Mouse (Mus musculus) embryonic facial prominence, embryonic 12.5 days (tissue): ENCODE results near the gene Patz1. TPM values are rescaled to one million over a fixed set of nuclear protein-coding genes. Genes with fewer than 3 reads are reported as not detected.

Source experiments
- ATAC-seq: fragments of 200-750 bp; cut with Nextera tagmentation; 2 replicates; pipeline ENCODE4 v1.8.0; 2017; ENCODE audit not compliant: insufficient number of reproducible peaks, insufficient read depth, low FRiP score, low TSS enrichment
- H3K27ac ChIP-seq: fragments of 300-500 bp; sonication (generic); 2 replicates; pipeline ENCODE4 v1.5.1; 2016; ENCODE audit warnings: mild to moderate bottlenecking
- H3K27me3 ChIP-seq: fragments of 300-500 bp; sonication (generic); 2 replicates; pipeline ENCODE4 v1.6.1; 2016; ENCODE audit warnings: mild to moderate bottlenecking, moderate library complexity
- H3K36me3 ChIP-seq: fragments of 300-500 bp; sonication (generic); 2 replicates; pipeline ENCODE4 v1.6.1; 2016; ENCODE audit warnings: mild to moderate bottlenecking
- H3K4me1 ChIP-seq: fragments of 300-500 bp; sonication (generic); 2 replicates; pipeline ENCODE4 v1.6.1; 2016
- H3K4me2 ChIP-seq: fragments of 300-500 bp; sonication (generic); replicated peaks from 2 replicates; pipeline ENCODE4 v1.6.1; 2016; ENCODE audit warnings: mild to moderate bottlenecking, moderate library complexity
- H3K4me3 ChIP-seq: fragments of 300-500 bp; sonication (generic); 2 replicates; pipeline ENCODE4 v1.5.1; 2016; ENCODE audit warnings: mild to moderate bottlenecking
- H3K9ac ChIP-seq: fragments of 300-500 bp; sonication (generic); 2 replicates; pipeline ENCODE4 v1.6.1; 2016; ENCODE audit warnings: mild to moderate bottlenecking, moderate library complexity
- H3K9me3 ChIP-seq: fragments of 300-500 bp; sonication (generic); 2 replicates; pipeline ENCODE4 v1.6.1; 2016; ENCODE audit warnings: mild to moderate bottlenecking, moderate library complexity
- WGBS: fragments of 180-500 bp; shearing (Covaris S2); methylation state at CpG from one replicate; pipeline ENCODE4 v1.1.7; 2016; 5-methylcytosine and 5-hydroxymethylcytosine counted together
- polyA plus RNA-seq: library from polyadenylated mRNA; unstranded; fragments of >200 nt; fragmentation: Nextera tagmentation; extraction: Ambion mirVana; gene quantifications from 2 replicates; pipeline ENCODE4 v1.2.1, GENCODE M21; 2016

Gene Patz1
- 84.3 and 85.3 TPM in 2 replicates for polyA plus RNA-seq

DNA sequence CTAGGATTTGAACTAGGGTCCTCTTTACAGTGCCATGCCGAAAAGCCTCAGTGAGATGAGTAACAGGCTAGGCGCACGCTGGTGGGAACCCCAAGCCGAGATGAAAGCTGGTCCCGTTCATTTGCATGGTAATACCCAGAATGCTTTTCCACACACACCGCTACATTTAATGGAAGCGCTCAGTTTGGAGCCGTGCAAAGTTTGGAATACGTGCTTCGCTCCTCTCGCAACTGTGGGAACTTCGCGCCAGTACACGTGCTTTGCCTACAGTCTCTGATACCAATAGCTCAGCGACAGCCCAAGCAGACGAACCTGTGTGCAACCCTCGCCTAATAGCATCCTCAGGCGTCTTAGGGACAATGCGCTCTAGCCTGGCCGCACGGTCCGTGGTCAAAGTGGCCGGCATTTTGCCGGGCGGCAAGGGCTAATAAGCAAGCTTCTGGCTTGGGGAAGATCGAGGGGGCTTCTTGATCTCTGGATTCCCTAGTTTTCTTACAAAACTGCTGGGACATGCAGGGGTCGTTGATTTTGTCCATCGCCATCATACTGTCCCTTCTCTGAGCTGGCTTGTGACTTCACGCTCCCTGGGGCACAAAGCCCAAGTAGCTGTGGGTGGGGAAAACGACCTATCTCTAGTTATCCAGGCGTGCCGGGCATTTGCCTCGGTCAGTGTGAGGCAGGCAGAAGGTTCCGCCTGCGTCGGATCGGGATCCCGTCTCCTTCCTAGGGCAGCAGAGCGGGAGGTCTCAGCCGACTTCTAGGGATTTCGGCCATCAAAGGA, at the start of gene Patz1:
Patz1 (plus strand) TSS at position 354 of the 781 bp plus-strand sequence.
- peak within 1 kb of the TSS; percentile 98 for H3K4me2 ChIP-seq
- peak within 1 kb of the TSS; percentile 85 for H3K4me3 ChIP-seq
- H3K27ac ChIP-seq = peak within 1 kb of the TSS; percentile 100
- peak; percentile 36 for ATAC-seq
- H3K36me3 ChIP-seq = peaks cover 6% of the 10 kb centered on the region
- under 1% methylated on average over 41 of the region's 41 CpGs for WGBS
- no peaks in the 10 kb centered on the region for H3K9me3 ChIP-seq
- H3K9ac ChIP-seq = peak within 1 kb of the TSS; percentile 96
- no peaks in the 10 kb centered on the region for H3K27me3 ChIP-seq
- peaks cover 17% of the 10 kb centered on the region for H3K4me1 ChIP-seq

DNA sequence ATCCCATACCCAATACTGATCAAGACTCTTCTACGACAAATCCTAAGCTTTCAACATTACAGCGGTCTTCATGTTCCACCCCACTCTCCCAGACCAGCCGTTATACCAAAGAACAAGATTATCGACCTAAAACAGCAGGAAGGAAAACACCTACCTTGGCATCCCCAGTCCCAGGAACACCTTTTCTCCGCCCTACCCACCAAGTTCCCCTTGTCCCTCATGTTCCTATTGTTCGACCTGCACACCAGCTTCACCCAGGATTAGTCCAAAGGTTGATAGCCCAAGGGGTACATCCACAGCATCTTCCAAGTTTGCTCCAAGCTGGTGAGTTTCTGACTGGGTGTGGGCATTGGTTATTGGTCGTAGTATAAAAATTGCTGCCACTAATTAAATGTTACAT, 46.3 kb upstream of the Patz1 start:
- ATAC-seq = no peak
- no peak overlapping the region for H3K9ac ChIP-seq
- H3K36me3 ChIP-seq = peaks cover 85% of the 10 kb centered on the region
- H3K4me1 ChIP-seq = no peaks in the 10 kb centered on the region
- H3K27ac ChIP-seq = no peak overlapping the region
- H3K4me2 ChIP-seq = no peak overlapping the region
- no peaks in the 10 kb centered on the region for H3K27me3 ChIP-seq
- H3K4me3 ChIP-seq = no peak overlapping the region
- WGBS = 94% methylated on average over 7 of the region's 7 CpGs
- H3K9me3 ChIP-seq = no peaks in the 10 kb centered on the region; the same call in 1 of the 2 replicates

DNA sequence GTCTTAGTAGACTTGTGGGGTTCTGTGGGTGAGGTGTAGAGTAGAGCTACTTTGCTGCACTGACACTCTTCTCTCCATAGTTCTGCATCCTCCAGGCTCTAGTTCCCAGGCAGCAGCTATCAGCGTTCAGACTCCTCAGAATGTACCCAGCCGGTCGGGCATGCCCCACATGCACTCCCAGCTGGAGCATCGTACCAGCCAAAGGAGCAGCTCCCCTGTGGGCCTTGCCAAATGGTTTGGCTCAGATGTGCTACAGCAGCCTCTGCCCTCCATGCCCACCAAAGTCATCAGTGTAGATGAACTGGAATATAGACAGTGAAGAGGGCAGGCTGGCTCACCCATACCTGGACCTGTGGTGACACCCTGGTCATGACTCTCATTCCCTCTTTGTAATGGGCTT, 44.9 kb upstream of the Patz1 start:
- 88% methylated on average over 4 of the region's 4 CpGs for WGBS
- Histone ChIP-seq H3K36me3 (peaks cover 87% of the 10 kb centered on the region), H3K27ac (no peak overlapping the region)

DNA sequence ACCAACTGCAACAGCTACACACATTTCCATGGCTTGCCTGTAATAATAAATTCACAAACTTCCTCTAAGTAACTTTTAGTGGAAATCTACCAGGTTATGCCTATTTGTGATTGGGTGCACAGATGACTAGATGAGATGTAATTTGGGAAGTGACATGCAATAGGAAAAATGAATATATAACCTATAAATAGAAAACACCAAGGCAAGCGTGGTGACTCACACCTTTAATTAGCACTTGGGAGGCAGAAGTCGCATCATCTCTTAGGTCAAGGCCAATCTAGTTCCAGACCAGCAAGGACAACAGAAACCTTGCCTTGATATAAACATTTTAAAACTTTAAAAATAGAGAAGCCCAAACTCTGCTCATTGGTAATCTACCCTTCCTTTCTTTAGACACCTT, 41.3 kb upstream of the Patz1 start:
- Histone ChIP-seq H3K4me2 (no peak overlapping the region), H3K4me1 (no peaks in the 10 kb centered on the region), H3K27me3 (no peaks in the 10 kb centered on the region), H3K36me3 (peaks cover 91% of the 10 kb centered on the region), H3K9me3 (no peaks in the 10 kb centered on the region), H3K9ac (no peak overlapping the region), H3K27ac (no peak overlapping the region), H3K4me3 (no peak overlapping the region)
- ATAC-seq = no peak
- 95% methylated on average over 2 of the region's 2 CpGs for WGBS

More for the DNA sequence above, 44.9 kb upstream of the Patz1 start:
- H3K4me3 ChIP-seq = no peak overlapping the region
- no peak overlapping the region for H3K9ac ChIP-seq
- H3K9me3 ChIP-seq = no peaks in the 10 kb centered on the region; the same call in 1 of the 2 replicates
- no peak for ATAC-seq
- H3K4me2 ChIP-seq = no peak overlapping the region
- H3K27me3 ChIP-seq = no peaks in the 10 kb centered on the region
- H3K4me1 ChIP-seq = no peaks in the 10 kb centered on the region

DNA sequence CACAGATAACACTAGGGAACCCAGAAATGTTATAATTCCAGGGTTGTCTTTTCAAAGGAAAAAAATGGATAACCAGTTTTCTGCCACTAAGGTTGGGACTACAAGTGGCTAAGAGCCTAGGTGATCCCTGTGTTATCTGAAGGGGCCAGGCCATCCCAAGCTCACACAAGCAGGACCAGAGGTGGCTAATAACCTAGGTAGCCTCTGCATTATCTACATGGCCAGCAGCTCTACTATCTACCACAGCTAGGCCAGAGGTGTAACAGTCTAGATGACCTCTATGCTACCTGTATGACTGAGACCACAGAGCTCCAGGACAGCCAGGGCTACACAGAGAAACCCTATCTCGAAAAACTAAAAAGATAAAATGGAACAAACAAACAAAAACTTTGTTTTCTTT, 29.1 kb upstream of the Patz1 start:
- peaks cover 9% of the 10 kb centered on the region for H3K4me1 ChIP-seq
- WGBS = 88% methylated on average over 1 of the region's 1 CpGs
- no peaks in the 10 kb centered on the region for H3K27me3 ChIP-seq
- H3K9ac ChIP-seq = no peak overlapping the region
- no peak for ATAC-seq
- no peak overlapping the region for H3K4me2 ChIP-seq
- peaks cover 82% of the 10 kb centered on the region for H3K36me3 ChIP-seq
- no peak overlapping the region for H3K4me3 ChIP-seq
- H3K27ac ChIP-seq = no peak overlapping the region
- no peaks in the 10 kb centered on the region for H3K9me3 ChIP-seq

DNA sequence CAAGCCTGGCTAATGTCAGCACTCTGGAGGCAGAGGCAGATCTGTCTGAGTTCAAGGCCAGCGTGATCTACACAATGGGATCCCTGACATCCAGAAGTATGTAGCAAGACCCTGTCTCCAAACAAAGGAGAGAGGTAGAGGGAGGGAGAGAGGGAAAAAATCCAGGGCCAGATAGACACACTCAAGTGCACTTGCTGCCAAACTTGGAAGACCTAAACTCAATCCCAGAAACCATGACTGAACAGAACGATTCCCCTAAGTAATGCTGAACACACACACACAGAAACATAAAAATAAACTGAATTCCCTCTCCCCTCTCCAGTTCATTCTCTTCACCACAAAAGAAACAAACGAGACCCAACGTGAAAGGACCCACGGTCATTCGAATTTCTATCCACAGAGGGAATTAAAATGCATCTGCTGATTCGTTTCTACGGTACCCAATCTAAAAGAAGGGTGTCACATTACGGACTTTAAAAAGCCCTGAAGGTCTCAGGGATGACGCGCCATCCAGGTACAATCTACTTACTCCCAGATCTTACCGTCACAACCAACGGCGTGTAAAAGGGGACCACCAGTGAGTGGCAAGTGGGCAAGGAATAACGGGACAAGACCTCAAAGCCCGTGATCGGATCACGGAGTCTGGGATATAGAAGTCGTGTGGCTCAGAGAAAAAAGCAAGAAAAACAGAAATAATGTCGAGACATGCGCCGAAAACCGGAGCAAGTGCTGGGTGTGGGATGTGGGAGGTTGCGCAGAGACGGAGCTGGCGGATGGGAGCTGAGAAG, 23.2 kb upstream of the Patz1 start:
- H3K27ac ChIP-seq = peak overlapping the region; percentile 96
- WGBS = 1% methylated on average over 26 of the region's 26 CpGs
- H3K36me3 ChIP-seq = peaks cover 32% of the 10 kb centered on the region
- H3K27me3 ChIP-seq = no peaks in the 10 kb centered on the region
- H3K9me3 ChIP-seq = no peaks in the 10 kb centered on the region
- H3K4me3 ChIP-seq = peak overlapping the region; percentile 76
- peak; percentile 32; the same call in 1 of the 2 replicates for ATAC-seq
- H3K4me2 ChIP-seq = peak overlapping the region; percentile 71
- peak overlapping the region; percentile 91 for H3K9ac ChIP-seq
- H3K4me1 ChIP-seq = peaks cover 16% of the 10 kb centered on the region

DNA sequence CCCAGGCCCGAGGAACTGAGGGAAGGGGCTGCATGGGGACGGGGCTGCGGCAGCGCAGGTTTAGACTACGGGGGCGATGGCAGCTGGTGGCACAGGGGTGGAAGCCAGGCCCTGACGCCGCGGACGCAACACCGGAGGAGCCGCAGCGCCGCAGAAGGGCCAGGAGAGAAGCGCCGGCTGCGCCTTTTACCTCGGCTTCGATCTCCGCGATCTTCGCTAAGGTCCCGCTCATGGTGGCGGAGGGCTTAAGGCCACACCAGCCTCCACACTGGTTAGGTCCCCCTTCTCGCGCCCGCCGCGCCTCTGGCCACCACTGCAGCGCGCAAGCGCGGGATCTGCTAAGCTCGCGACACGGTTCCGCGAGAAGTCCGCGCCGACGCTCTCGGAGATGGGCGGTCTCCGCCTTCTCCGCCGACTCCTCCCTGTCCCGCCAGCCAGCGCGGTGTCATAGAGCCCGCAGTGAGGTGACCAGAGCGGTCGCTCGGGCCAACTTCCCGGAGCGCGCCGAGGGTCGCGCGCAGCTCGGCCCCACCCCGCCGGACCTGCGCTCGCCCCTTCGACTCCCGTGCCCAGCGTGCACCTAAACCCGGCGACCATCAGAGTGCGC, 22.5 kb upstream of the Patz1 start, which contains the start of gene Drg1:
Drg1 (minus strand) TSS at position 337 of the 607 bp plus-strand sequence.
- peak within 1 kb of the TSS; percentile 71 for H3K4me2 ChIP-seq
- peak within 1 kb of the TSS; percentile 91 for H3K9ac ChIP-seq
- WGBS = under 1% methylated on average over 67 of the region's 72 CpGs
- H3K36me3 ChIP-seq = peaks cover 26% of the 10 kb centered on the region
- peak within 1 kb of the TSS; percentile 76 for H3K4me3 ChIP-seq
- no peaks in the 10 kb centered on the region for H3K9me3 ChIP-seq
- ATAC-seq = peak; percentile 97
- peaks cover 16% of the 10 kb centered on the region for H3K4me1 ChIP-seq
- H3K27ac ChIP-seq = peak within 1 kb of the TSS; percentile 96
- H3K27me3 ChIP-seq = no peaks in the 10 kb centered on the region

DNA sequence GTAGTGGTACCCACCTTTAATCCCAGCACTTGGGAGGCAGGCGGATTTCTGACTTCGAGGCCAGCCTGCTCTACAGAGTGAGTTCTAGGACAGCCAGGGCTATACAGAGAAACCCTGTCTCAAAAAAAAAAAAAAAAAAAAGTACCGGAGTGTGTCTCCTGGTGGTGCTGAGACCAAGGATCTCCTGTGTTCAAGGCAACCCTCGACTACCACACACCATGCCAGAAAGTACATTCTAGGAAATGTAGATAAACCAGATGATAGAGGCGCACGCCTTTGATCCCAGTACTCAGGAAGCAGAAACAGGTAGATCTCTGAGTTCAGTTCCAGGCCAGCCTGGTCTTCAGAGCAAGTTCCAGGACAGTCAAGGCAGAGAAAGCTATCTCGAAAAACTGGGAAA, 21.5 kb upstream of the Patz1 start:
- Histone ChIP-seq H3K9ac (peak overlapping the region; percentile 91; the same call in 1 of the 2 replicates), H3K27ac (no peak overlapping the region), H3K9me3 (no peaks in the 10 kb centered on the region), H3K27me3 (no peaks in the 10 kb centered on the region), H3K4me1 (peaks cover 16% of the 10 kb centered on the region), H3K4me3 (peak overlapping the region; percentile 76), H3K36me3 (peaks cover 19% of the 10 kb centered on the region), H3K4me2 (peak overlapping the region; percentile 71)
- no peak for ATAC-seq
- WGBS = 51% methylated on average over 7 of the region's 7 CpGs

DNA sequence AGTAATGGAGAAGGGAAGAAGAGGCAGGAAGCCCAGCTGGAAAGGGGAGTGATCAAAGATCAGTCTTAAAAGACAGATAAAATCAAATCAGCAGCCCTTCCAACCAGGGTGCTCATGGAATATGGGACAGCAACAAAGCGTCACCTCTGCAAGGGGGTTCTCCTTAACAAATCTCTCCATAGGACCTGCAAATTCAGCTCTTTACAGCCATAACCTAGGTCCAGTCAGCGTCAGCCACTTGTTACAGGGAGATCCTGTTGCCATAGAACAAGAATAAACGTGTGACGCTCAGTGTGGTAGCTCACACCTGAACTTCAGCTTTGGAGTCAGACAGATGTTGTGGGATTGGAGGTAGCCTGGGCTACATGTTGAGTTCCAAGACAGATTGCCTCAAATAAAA, 19.4 kb upstream of the Patz1 start:
- Histone ChIP-seq H3K9me3 (no peaks in the 10 kb centered on the region), H3K4me1 (peaks cover 10% of the 10 kb centered on the region), H3K27me3 (no peaks in the 10 kb centered on the region), H3K9ac (no peak overlapping the region), H3K36me3 (peaks cover under 1% of the 10 kb centered on the region; the same call in 1 of the 2 replicates), H3K4me3 (no peak overlapping the region), H3K4me2 (no peak overlapping the region), H3K27ac (no peak overlapping the region)
- ATAC-seq = no peak
- 29% methylated on average over 4 of the region's 4 CpGs for WGBS

DNA sequence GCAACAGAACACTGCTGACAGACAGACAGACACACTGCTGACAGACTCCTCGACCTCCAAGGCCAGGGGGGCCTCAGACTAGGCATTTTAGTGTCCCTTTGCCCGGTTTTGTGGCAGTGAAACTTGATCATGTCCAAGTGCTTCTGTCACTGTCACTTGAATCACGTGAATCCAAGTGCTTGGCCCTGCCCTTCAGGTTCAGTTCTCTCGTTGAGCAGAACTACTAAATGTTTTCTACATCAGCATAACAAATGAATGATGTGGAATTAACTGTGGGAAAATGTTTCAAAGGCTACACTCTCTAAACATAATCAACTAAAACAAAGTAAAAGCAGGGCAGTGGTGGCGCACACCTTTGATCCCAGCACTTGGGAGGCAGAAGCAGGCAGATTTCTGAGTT, 10.3 kb upstream of the Patz1 start:
- Histone ChIP-seq H3K4me1 (no peaks in the 10 kb centered on the region), H3K4me3 (no peak overlapping the region), H3K27me3 (no peaks in the 10 kb centered on the region), H3K4me2 (no peak overlapping the region), H3K9ac (no peak overlapping the region), H3K9me3 (0 out of 2 replicates have a peak, but pooled peaks cover 7% of the 10 kb centered on the region), H3K27ac (no peak overlapping the region), H3K36me3 (no peaks in the 10 kb centered on the region)
- WGBS = 57% methylated on average over 5 of the region's 5 CpGs
- no peak for ATAC-seq

DNA sequence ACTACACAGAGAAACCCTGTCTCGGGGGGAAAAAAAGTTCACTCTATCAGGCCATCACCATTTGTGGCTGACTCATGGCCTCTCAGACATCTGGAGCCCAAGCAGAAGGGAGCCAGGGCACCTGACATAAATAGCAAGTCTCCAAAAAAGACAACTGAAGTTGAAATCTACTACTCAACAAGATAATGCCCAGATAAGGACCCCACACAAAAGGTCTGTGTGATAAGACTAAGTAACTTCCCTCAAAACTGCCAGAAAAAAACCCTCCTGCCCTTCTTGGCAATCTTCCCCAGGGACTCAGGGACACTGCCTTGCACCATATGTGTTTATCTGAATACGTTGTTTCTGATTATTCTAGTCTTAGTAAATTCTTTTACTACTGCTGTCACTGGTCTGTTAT, 8.9 kb upstream of the Patz1 start:
- Histone ChIP-seq H3K9me3 (0 out of 2 replicates have a peak, but pooled peaks cover 7% of the 10 kb centered on the region), H3K36me3 (no peaks in the 10 kb centered on the region), H3K4me1 (no peaks in the 10 kb centered on the region), H3K4me3 (no peak overlapping the region), H3K9ac (no peak overlapping the region), H3K27me3 (no peaks in the 10 kb centered on the region), H3K4me2 (no peak overlapping the region), H3K27ac (no peak overlapping the region)
- no peak for ATAC-seq
- WGBS = 85% methylated on average over 2 of the region's 2 CpGs
